Mouse (Mus musculus) embryonic facial prominence, embryonic 14.5 days (tissue): ENCODE results near the gene Ces1d. TPM values are rescaled to one million over a fixed set of nuclear protein-coding genes. Genes with fewer than 3 reads are reported as not detected.
"Not testable (repeated sequence)": the region's sequence is repeated elsewhere in the genome, so short reads cannot be mapped to it uniquely, and the experiment has no call there.

Source experiments
- ATAC-seq: fragments of 200-750 bp; cut with Nextera tagmentation; 2 replicates; pipeline ENCODE4 v1.8.0; 2017; ENCODE audit warnings: low read depth, moderate number of reproducible peaks, moderate TSS enrichment
- DNase-seq: peaks from one replicate; pipeline ENCODE4 v3.0.0-alpha.2; 2015; ENCODE audit warnings: low spot score
- H3K27ac ChIP-seq: fragments of 300-500 bp; sonication (generic); replicated peaks from 2 replicates; pipeline ENCODE4 v1.5.1; 2014; ENCODE audit warnings: low read depth, mild to moderate bottlenecking, low read length, moderate library complexity
- H3K27me3 ChIP-seq: fragments of 300-500 bp; sonication (generic); replicated peaks from 2 replicates; pipeline ENCODE4 v1.6.1; 2014; ENCODE audit warnings: low read length; ENCODE audit not compliant: control insufficient read depth, insufficient read depth
- H3K36me3 ChIP-seq: fragments of 300-500 bp; sonication (generic); 2 replicates; pipeline ENCODE4 v1.6.1; 2014; ENCODE audit warnings: low read length, mixed read lengths; ENCODE audit not compliant: control insufficient read depth, insufficient read depth
- H3K4me1 ChIP-seq: fragments of 300-500 bp; sonication (generic); 2 replicates; pipeline ENCODE4 v1.6.1; 2014; ENCODE audit warnings: antibody characterized with exemption, low read length; ENCODE audit not compliant: control insufficient read depth, insufficient read depth
- H3K4me2 ChIP-seq: fragments of 300-500 bp; sonication (generic); 2 replicates; pipeline ENCODE4 v1.6.1; 2014; ENCODE audit warnings: low read depth, mild to moderate bottlenecking, low read length, moderate library complexity, mixed read lengths
- H3K4me3 ChIP-seq: fragments of 300-500 bp; sonication (generic); 2 replicates; pipeline ENCODE4 v1.5.1; 2014; ENCODE audit warnings: low read depth, mild to moderate bottlenecking, low read length
- H3K9ac ChIP-seq: fragments of 300-500 bp; sonication (generic); 2 replicates; pipeline ENCODE4 v1.6.1; 2014; ENCODE audit warnings: low read depth, mild to moderate bottlenecking, low read length, moderate library complexity, mixed read lengths
- H3K9me3 ChIP-seq: fragments of 300-500 bp; sonication (generic); 2 replicates; pipeline ENCODE4 v1.6.1; 2016; ENCODE audit warnings: low read length; ENCODE audit not compliant: control insufficient read depth
- WGBS: fragments of 180-500 bp; shearing (Covaris S2); extraction: QIAGEN DNeasy Blood & Tissue Kit; methylation state at CpG from one replicate; pipeline ENCODE4 v1.1.7; 2014; 5-methylcytosine and 5-hydroxymethylcytosine counted together
- polyA plus RNA-seq: library from polyadenylated mRNA; unstranded; fragments of >200 nt; fragmentation: Nextera tagmentation; extraction: Ambion mirVana; gene quantifications from 2 replicates; pipeline ENCODE4 v1.2.1, GENCODE M21; 2014

Ces1d gene
- polyA plus RNA-seq, 1 experiment from 2014 or later: 6.0 TPM

GRCm38 (mm10) chr8:93226471-93226870, 28.8 kb upstream of the Ces1d start:
- WGBS: 100% methylated on average over 1 of the region's 1 CpGs
- not testable (repeated sequence) for H3K4me3 ChIP-seq, H3K36me3 ChIP-seq, ATAC-seq, H3K4me1 ChIP-seq, H3K9me3 ChIP-seq, H3K27me3 ChIP-seq, H3K9ac ChIP-seq, H3K27ac ChIP-seq, DNase-seq, H3K4me2 ChIP-seq

- Histone ChIP-seq H3K4me2 (no peak overlapping the region), H3K27ac (no peak overlapping the region), H3K9ac (no peak overlapping the region), H3K9me3 (no peaks in the 10 kb centered on the region), H3K36me3 (no peaks in the 10 kb centered on the region), H3K4me3 (no peak overlapping the region), H3K4me1 (no peaks in the 10 kb centered on the region), H3K27me3 (no peaks in the 10 kb centered on the region)
- DNase-seq (no peak), ATAC-seq (no peak)
- WGBS: 85% methylated on average over 3 of the region's 3 CpGs
Observed at GRCm38 (mm10) chr8:93221896-93222295, 24.3 kb upstream of the Ces1d start.

- ATAC-seq (no peak), DNase-seq (no peak)
- H3K4me3 ChIP-seq: no peak overlapping the region
- no peak overlapping the region for H3K27ac ChIP-seq
- H3K9ac ChIP-seq: no peak overlapping the region
- H3K27me3 ChIP-seq: no peaks in the 10 kb centered on the region
- H3K4me2 ChIP-seq: no peak overlapping the region
- H3K36me3 ChIP-seq: no peaks in the 10 kb centered on the region
- 63% methylated on average over 4 of the region's 4 CpGs for WGBS
- H3K9me3 ChIP-seq: no peaks in the 10 kb centered on the region
- no peaks in the 10 kb centered on the region for H3K4me1 ChIP-seq
Observed at GRCm38 (mm10) chr8:93217867-93218266, 20.2 kb upstream of the Ces1d start.

GRCm38 (mm10) chr8:93217375-93217774, 19.7 kb upstream of the Ces1d start:
- Histone ChIP-seq H3K36me3 (no peaks in the 10 kb centered on the region), H3K27me3 (no peaks in the 10 kb centered on the region), H3K4me2 (no peak overlapping the region), H3K9ac (no peak overlapping the region), H3K4me1 (no peaks in the 10 kb centered on the region), H3K27ac (no peak overlapping the region), H3K9me3 (no peaks in the 10 kb centered on the region), H3K4me3 (no peak overlapping the region)
- DNase-seq: no peak
- no peak for ATAC-seq
- 81% methylated on average over 1 of the region's 1 CpGs for WGBS

- no peak overlapping the region for H3K9ac ChIP-seq
Observed at GRCm38 (mm10) chr8:93211091-93211490, 13.5 kb upstream of the Ces1d start.

GRCm38 (mm10) chr8:93199146-93199545, 1.5 kb upstream of the Ces1d start:
- H3K27ac ChIP-seq, H3K4me2 ChIP-seq, H3K36me3 ChIP-seq, ATAC-seq, H3K9me3 ChIP-seq, H3K27me3 ChIP-seq, H3K4me3 ChIP-seq, H3K9ac ChIP-seq, H3K4me1 ChIP-seq, DNase-seq: not testable (repeated sequence)
- 59% methylated on average over 7 of the region's 7 CpGs for WGBS

More at GRCm38 (mm10) chr8:93211091-93211490, 13.5 kb upstream of the Ces1d start:
- H3K27ac ChIP-seq: no peak overlapping the region
- ATAC-seq (no peak), DNase-seq (no peak)
- H3K9me3 ChIP-seq: no peaks in the 10 kb centered on the region
- no peak overlapping the region for H3K4me2 ChIP-seq
- H3K27me3 ChIP-seq: no peaks in the 10 kb centered on the region
- no peaks in the 10 kb centered on the region for H3K4me1 ChIP-seq
- H3K4me3 ChIP-seq: no peak overlapping the region
- H3K36me3 ChIP-seq: no peaks in the 10 kb centered on the region

GRCm38 (mm10) chr8:93196436-93196835, 1.2 kb downstream of the Ces1d start:
- H3K9me3 ChIP-seq: no peaks in the 10 kb centered on the region
- H3K4me1 ChIP-seq: no peaks in the 10 kb centered on the region
- H3K4me3 ChIP-seq: no peak overlapping the region
- no peak overlapping the region for H3K27ac ChIP-seq
- H3K4me2 ChIP-seq: no peak overlapping the region
- no peaks in the 10 kb centered on the region for H3K27me3 ChIP-seq
- DNase-seq (no peak), ATAC-seq (no peak)
- no peak overlapping the region for H3K9ac ChIP-seq
- no peaks in the 10 kb centered on the region for H3K36me3 ChIP-seq
- 85% methylated on average over 5 of the region's 5 CpGs for WGBS

- peak; percentile 35 for DNase-seq
- Histone ChIP-seq H3K27me3 (no peaks in the 10 kb centered on the region), H3K36me3 (no peaks in the 10 kb centered on the region), H3K4me3 (no peak overlapping the region), H3K9ac (no peak overlapping the region), H3K4me2 (no peak overlapping the region), H3K27ac (no peak overlapping the region), H3K9me3 (no peaks in the 10 kb centered on the region), H3K4me1 (no peaks in the 10 kb centered on the region)
- WGBS: 57% methylated on average over 4 of the region's 4 CpGs
- no peak for ATAC-seq
Observed at GRCm38 (mm10) chr8:93180581-93181129, 17.0 kb downstream of the Ces1d start.

- WGBS: 37% methylated on average over 1 of the region's 1 CpGs
- H3K4me3 ChIP-seq: no peak overlapping the region
- ATAC-seq: no peak
- H3K36me3 ChIP-seq: no peaks in the 10 kb centered on the region
- no peaks in the 10 kb centered on the region for H3K4me1 ChIP-seq
- H3K27me3 ChIP-seq: no peaks in the 10 kb centered on the region
- DNase-seq: no peak
- no peak overlapping the region for H3K27ac ChIP-seq
- no peaks in the 10 kb centered on the region for H3K9me3 ChIP-seq
- H3K9ac ChIP-seq: no peak overlapping the region
- no peak overlapping the region for H3K4me2 ChIP-seq
Observed at GRCm38 (mm10) chr8:93176593-93176992, 21.0 kb downstream of the Ces1d start.
